Mouse (Mus musculus): ENCODE measurements around the gene Gpd2.

Gene Gpd2

DNA sequence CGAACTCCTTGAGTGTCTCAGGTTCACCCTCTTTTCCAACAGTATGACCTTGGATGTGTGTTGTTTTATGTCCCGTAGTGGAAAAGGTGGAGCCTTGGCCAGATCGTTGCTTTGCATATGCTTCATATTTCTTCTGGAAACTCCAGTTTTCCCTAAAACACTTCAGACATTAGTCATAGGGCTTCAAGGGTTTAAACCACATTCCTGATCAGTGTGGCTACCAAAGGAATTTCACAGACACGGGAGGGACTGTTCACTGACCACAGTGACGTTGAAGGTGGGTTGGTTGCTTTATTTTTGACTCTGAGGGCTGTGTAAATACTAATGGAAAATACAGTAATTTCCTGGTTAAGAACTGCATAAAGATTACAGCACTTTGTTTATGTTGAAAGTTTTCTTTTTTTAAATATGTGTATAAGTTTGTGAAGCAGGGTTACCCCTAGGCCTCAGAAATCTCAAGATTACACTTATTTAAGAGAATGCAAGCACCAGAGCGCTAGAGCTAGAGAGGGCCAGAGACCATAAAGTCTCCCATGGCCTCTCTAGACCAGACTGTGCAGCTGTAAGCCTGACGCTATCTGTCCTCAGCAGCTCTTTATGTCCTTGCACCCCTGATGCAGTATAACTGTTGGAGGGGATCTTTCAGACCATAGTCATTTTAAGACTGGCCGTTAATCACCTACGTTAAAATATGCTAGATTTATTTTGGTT is 116.4 kb downstream of the Gpd2 start:
- in situ Hi-C loops (cut with MboI; ENCODE audit: low pct_unique_long_range_greater_than_20kb in 1 of 2, low sequenced_read_pairs in 2 of 2, unreplicated experiment in 1 of 2) = no loop called here

DNA sequence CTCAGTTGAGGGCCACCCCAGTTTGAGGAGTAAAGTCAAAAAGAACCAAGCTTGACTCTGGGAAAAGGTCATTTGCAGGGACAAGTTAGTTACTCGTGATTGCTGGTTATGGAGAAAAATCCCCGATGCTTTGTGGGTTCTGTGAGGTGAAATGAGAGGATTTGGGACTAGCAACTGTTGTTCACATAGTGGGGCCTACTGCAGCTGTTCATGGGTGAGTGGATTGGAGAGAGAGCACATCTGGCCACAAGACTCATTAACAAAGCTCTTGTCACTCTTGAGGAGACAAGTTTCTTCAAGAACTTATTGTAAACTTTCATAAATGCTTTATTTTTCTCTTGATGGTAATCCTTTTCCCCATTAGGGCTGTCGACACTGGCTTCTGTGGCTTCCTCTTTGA is 117.4 kb downstream of the Gpd2 start:
- in situ Hi-C loops (cut with MboI; ENCODE audit: low pct_unique_long_range_greater_than_20kb in 1 of 2, low sequenced_read_pairs in 2 of 2, unreplicated experiment in 1 of 2) = no loop called here

DNA sequence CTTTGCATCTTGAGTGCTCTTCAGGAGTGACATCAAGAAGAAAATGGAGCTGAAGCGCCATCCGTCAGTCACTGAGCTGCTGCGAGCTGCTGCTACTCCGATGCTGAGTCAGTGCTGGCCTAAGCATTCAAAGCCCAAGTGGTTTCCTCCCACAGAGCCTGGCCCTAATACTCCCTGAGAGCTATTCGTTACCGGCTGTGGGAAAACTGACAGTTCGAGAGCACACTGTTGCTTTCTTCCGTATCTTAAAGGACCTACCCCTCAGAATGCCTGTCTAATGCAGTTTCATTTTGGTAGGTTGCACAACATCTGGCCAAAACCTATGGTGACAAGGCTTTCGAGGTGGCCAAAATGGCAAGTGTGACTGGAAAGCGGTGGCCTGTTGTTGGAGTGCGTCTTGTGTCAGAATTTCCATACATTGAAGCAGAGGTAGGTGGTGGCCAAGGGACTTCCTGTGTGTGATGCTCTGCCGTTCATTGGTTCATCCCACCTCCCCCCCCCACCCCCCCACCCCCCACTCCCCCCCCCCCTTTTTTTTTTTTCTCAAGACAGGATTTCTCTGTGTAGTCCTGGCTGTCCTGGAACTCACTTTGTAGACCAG is 118.9 kb downstream of the Gpd2 start:
- in situ Hi-C loops (cut with MboI; ENCODE audit: low pct_unique_long_range_greater_than_20kb in 1 of 2, low sequenced_read_pairs in 2 of 2, unreplicated experiment in 1 of 2) = no loop called here

- in situ Hi-C loops (cut with MboI; ENCODE audit: low pct_unique_long_range_greater_than_20kb in 1 of 2, low sequenced_read_pairs in 2 of 2, unreplicated experiment in 1 of 2) = no loop called here
These were observed 125.1 kb downstream of the Gpd2 start for GRCm38 (mm10) chr2:57362503-57362902.

DNA sequence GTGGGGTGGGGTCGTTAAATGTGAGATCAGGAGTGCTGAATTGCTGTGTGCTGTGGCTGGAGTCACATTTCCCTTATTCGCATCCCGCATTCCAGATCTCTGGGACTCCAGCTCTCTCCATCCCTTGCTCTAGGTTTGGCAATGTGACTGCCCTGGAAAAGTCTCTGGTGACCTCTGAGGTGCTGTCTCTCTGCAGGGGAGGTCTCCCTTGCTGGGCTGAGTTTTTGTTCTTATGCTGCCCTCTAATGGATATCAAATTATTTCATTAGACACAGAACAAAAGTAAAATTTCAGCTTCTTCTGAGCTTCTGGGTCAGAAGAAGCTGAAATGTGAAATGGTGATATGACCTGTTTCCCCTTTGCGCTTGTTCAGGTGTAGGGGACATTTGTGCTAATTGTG is 137.2 kb downstream of the Gpd2 start:
- in situ Hi-C loops (cut with MboI; ENCODE audit: low pct_unique_long_range_greater_than_20kb in 1 of 2, low sequenced_read_pairs in 2 of 2, unreplicated experiment in 1 of 2) = no loop called here

DNA sequence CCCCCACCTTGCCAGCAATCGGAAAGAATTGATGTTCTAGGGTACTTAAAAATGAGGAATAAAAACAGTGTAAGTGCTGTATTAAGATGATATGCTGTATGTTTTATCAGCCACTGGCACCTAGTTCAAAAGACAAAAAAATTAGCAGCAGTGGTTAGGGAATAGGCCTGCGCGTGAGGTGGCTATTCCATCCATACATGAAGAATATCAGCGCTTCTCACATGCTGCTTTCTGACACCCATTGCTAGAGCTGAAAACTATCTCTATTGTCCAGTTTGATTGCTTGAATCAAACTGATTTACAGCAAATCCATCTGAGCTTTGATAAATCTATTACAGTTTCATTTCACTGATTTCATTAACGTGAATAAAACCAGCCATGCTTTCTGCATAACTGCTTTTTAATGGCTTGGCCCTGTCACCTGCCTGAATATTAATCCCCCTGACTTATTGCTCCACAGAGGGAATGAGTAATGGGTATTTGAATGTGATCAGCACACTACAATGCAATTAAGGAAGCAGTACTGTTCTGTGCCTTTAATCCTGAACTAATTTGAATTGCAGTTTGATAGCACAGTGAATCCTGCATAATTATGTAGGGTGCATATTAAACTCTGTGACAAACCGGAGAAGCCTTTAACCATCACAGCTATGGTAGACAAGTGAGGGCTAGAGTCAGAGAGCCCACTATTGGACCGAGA is 137.9 kb downstream of the Gpd2 start:
- in situ Hi-C loops (cut with MboI; ENCODE audit: low pct_unique_long_range_greater_than_20kb in 1 of 2, low sequenced_read_pairs in 2 of 2, unreplicated experiment in 1 of 2) = no loop called here

DNA sequence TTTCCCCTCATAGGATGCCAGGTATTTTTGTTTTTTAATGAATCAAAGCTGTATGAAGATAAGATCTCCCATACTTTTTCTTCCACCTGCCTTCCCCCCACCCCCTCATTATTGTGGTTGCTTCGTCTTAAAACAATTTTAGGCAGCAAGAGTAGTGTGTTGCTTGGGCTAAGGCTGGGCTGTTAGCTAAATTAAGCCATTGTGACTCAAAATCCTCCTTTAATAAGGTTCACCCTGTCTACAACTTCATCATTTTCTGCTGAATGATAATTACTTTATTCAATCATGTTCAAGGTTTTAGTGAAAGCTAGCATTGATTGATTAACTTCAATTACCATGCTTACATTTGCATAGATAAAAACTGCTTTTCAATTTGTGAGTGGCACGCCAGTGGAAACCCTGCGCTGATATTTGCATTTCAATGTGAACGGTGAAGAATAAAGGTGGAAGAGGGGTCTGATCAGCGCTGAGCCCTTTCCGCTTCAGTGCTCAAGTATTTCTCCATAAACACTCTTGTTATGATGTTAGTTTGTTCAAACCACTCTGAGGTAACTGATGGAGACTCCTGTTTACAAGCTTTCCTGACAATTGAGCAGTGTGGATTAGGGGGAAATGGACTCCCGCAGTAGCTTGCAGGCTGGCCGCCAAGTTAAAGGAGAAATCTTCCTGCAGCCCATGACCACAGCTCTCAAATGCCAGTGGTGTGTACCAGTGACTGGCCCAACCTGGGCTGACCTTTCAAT is 140.9 kb downstream of the Gpd2 start:
- in situ Hi-C loops (cut with MboI; ENCODE audit: low pct_unique_long_range_greater_than_20kb in 1 of 2, low sequenced_read_pairs in 2 of 2, unreplicated experiment in 1 of 2) = no loop called here

GRCm38 (mm10) chr2:57384625-57385024 is 147.2 kb downstream of the Gpd2 start:
- in situ Hi-C loops (cut with MboI; ENCODE audit: low pct_unique_long_range_greater_than_20kb in 1 of 2, low sequenced_read_pairs in 2 of 2, unreplicated experiment in 1 of 2) = no loop called here

GRCm38 (mm10) chr2:57387816-57388215 is 150.4 kb downstream of the Gpd2 start:
- in situ Hi-C loops (cut with MboI; ENCODE audit: low pct_unique_long_range_greater_than_20kb in 1 of 2, low sequenced_read_pairs in 2 of 2, unreplicated experiment in 1 of 2) = no loop called here

DNA sequence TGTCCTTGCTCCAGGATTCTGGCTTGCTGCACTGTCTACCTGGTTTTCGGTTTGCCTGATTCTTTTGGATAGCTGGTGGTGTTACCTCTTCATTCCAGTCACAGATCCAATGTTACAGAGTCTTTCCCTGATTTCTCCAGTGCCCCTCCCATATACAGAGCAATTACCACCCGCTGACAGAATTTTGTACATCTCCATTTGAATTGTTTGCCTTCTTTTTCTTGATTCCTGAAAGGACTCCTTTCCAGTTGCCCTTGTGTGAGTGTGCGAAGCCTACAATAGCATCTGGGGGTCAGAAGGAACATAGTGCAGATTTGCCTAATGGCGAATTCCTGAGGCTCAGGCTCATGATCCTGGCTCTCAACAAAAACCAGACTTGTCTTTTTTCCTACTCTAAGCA is 157.6 kb downstream of the Gpd2 start:
- in situ Hi-C loops (cut with MboI; ENCODE audit: low pct_unique_long_range_greater_than_20kb in 1 of 2, low sequenced_read_pairs in 2 of 2, unreplicated experiment in 1 of 2) = no loop called here

- in situ Hi-C loops (cut with MboI; ENCODE audit: low pct_unique_long_range_greater_than_20kb in 1 of 2, low sequenced_read_pairs in 2 of 2, unreplicated experiment in 1 of 2) = no loop called here
These were observed 158.6 kb downstream of the Gpd2 start for GRCm38 (mm10) chr2:57396061-57396460.

DNA sequence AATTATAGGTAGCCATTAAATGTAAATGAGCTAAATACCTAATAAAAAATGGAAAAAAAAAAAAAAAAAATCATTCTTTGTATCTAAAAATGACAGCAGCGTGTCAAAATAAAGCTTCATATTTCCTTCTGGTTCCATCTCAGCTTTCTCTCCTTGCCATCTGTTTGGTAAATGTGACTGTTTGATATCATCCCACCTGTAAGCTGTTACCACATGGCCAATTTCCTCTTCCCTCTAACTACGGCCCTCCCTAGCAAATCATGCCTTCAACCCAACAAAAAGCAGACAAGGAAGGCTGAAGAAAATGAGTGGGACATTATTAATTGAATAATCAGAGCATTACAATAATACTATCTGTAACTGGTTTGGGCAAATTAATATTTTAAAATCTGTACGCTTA is 160.3 kb downstream of the Gpd2 start:
- in situ Hi-C loops (cut with MboI; ENCODE audit: low pct_unique_long_range_greater_than_20kb in 1 of 2, low sequenced_read_pairs in 2 of 2, unreplicated experiment in 1 of 2) = no loop called here

- in situ Hi-C loops (cut with MboI; ENCODE audit: low pct_unique_long_range_greater_than_20kb in 1 of 2, low sequenced_read_pairs in 2 of 2, unreplicated experiment in 1 of 2) = no loop called here
These were observed 170.1 kb downstream of the Gpd2 start for GRCm38 (mm10) chr2:57407414-57408019.

DNA sequence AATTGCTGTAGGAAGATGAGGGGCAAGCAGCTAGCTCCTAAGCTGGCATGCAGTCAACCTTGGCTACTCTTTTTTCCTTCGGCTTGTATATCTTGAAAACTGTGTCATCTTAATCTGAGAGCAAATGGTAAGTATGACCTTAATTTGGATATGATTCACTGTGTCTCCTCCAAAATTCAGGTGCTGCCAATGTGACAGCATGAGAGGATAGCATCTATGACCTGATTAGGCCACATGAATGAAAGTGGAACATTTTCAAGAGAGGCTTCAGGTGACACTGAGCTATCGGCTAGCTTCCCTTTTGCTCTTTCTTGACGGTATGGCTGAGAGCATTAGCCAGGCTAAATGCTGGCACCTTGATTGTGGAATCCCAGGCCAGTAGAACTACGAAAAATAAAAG is 171.0 kb downstream of the Gpd2 start:
- in situ Hi-C loops (cut with MboI; ENCODE audit: low pct_unique_long_range_greater_than_20kb in 1 of 2, low sequenced_read_pairs in 2 of 2, unreplicated experiment in 1 of 2) = no loop called here

DNA sequence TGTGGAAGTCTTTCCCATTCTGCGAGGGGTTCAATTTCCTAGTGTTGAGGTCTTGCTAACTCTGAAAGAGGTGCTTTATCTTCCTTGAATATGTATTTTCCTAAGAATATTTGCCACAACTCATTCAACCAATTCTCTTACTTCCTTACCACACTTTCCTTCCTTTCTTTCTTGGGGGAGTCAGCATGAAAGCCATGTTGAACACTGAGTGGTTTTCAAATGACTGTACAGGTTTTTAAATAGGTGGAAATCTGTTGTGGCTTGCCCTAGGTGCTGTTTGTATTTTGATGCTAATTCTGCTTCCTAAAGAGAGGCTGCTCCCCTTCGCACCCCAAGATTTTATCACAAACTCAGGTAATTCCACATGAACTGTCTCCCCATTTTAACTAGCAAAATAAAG is 174.1 kb downstream of the Gpd2 start:
- in situ Hi-C loops (cut with MboI; ENCODE audit: low pct_unique_long_range_greater_than_20kb in 1 of 2, low sequenced_read_pairs in 2 of 2, unreplicated experiment in 1 of 2) = no loop called here

DNA sequence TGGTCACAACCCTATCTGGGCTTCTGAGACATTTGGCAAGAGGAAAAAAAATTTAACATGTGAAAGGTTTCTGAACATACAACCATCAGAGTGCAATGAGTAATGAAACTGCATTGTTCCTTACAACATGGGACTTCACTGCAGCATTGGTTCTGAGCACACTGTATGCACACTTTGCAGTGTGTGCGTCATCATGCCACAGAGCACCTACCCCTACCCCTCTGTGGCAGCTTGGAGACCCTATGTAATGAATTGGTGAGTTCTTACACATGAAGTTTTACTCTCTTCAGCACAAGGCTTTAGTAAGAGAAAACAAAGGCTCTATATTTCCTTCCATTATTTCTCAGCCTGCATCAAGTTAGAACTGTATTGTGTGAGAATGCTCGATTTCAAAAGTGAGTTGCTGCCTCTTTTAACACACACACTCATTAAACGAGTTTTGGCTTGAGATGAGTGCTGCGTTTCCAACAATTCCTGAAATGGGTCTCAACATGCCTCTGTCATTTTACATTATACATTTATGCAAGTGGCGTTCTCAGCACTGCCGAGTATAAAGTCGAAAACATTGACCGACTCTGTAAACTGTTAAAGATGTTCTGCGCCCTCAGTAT is 177.2 kb downstream of the Gpd2 start:
- in situ Hi-C loops (cut with MboI; ENCODE audit: low pct_unique_long_range_greater_than_20kb in 1 of 2, low sequenced_read_pairs in 2 of 2, unreplicated experiment in 1 of 2) = no loop called here

GRCm38 (mm10) chr2:57416711-57417110 is 179.3 kb downstream of the Gpd2 start:
- in situ Hi-C loops (cut with MboI; ENCODE audit: low pct_unique_long_range_greater_than_20kb in 1 of 2, low sequenced_read_pairs in 2 of 2, unreplicated experiment in 1 of 2) = no loop called here
